Mouse (Mus musculus): Measurements from ENCODE around the gene Olfr1342.

DNA sequence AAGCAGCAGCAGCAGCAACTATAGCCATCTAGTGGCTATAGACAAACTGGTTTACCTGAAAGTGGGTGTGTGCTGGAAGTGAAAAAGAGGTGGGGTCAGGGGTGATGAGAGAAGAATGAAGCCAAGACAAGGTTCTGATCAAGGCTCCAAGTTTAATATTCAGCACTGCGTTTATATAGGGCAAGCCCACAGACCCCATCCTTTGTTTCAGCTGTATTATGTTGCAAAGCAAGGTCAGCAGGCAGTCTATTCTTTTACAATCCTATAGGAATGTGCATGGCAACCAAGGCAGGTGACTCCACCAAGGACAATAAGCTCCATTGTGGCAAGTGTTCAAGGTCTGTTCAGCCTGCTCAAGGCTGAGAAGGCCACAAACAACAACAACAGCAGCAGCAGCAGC is 19.1 kb upstream of the Olfr1342 start:
- no peak for TF ChIP-seq EP300 (IDR thresholded peaks at IDR 0.05; ENCODE audit: low read depth)
- no peak for TF ChIP-seq CTCF (IDR thresholded peaks at IDR 0.05; ENCODE audit: low read depth)
